In the genomic region with DNA sequence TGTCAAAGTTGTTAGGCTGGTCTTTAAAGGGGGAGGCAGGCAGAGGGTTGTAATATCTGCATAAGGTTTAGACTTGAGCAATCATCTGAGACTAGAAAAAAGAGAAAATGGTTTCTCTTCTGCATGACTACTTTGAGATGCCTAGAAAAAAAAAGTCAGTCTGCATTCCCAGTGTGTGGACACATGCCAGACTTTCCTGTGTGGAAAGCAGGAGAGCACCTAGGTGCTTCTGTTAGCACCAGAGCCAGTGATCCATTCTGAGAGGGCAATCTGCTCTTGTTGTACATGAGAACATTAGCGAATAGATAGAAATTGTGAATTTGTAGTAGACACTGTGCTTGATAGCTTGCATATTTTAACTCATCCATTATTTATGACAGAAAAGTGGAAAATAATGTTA, we compare ENCODE assay signal across 22 mouse cellular contexts. TPM values are rescaled to one million over a fixed set of nuclear protein-coding genes. Genes with fewer than 3 reads are reported as not detected.
A peak's percentile ranks its signal among the peaks of the same experiment; 100 is the strongest.
DNase-seq lines count a peak whose midpoint lies in the region; ATAC-seq and TF ChIP-seq lines count a peak whose summit lies in the region.
"Had no signal": no experiment of that assay in that cellular context is flagged by ENCODE, and none has a peak within 500 bp of the region (broad histone marks: within the 10 kb centered on the region; RNA-seq: fewer than 3 reads in every experiment).

No protein-coding gene starts in this region.

- no peaks in the 10 kb centered on the region for H3K4me1 ChIP-seq in midbrain, postnatal 0 days (ENCODE audit: insufficient read depth, low read length)
- H3K4me1 ChIP-seq in midbrain, embryonic 16.5 days (ENCODE audit: control insufficient read depth, insufficient read depth, low read length): no peaks in the 10 kb centered on the region
- H3K4me1 ChIP-seq in neural tube, embryonic 15.5 days: no peaks in the 10 kb centered on the region; the same call in 1 of the 2 replicates
- H3K4me1 ChIP-seq: embryonic facial prominence, embryonic 13.5 days; forebrain, embryonic 12.5 days; heart, embryonic 15.5 days; hindbrain, embryonic 10.5 days; hindbrain, embryonic 15.5 days had no signal

- 91% methylated on average over 1 of the region's 1 CpGs for WGBS in midbrain, postnatal 0 days
- WGBS in midbrain, embryonic 16.5 days: 84% methylated on average over 1 of the region's 1 CpGs
- 90% methylated on average over 1 of the region's 1 CpGs for WGBS in neural tube, embryonic 15.5 days

- no peak overlapping the region for H3K27ac ChIP-seq in midbrain, postnatal 0 days (ENCODE audit: low read depth, low read length)
- no peak overlapping the region for H3K27ac ChIP-seq in midbrain, embryonic 16.5 days (ENCODE audit: low read length)
- no peak overlapping the region for H3K27ac ChIP-seq in neural tube, embryonic 15.5 days (replicated peaks)
- H3K27ac ChIP-seq: embryonic facial prominence, embryonic 13.5 days; forebrain, embryonic 12.5 days; heart, adult 2 months; heart, embryonic 15.5 days; hindbrain, embryonic 10.5 days; hindbrain, embryonic 15.5 days had no signal

- no peaks in the 10 kb centered on the region for H3K36me3 ChIP-seq in midbrain, postnatal 0 days (ENCODE audit: insufficient read depth, low read length)
- H3K36me3 ChIP-seq in midbrain, embryonic 16.5 days (ENCODE audit: control insufficient read depth, insufficient read depth, low read length): no peaks in the 10 kb centered on the region
- H3K36me3 ChIP-seq in neural tube, embryonic 15.5 days: 0 out of 2 replicates have a peak, but pooled peaks cover 4% of the 10 kb centered on the region
- H3K36me3 ChIP-seq: embryonic facial prominence, embryonic 13.5 days; forebrain, embryonic 12.5 days; heart, embryonic 15.5 days; hindbrain, embryonic 10.5 days; hindbrain, embryonic 15.5 days had no signal

- ATAC-seq in midbrain, postnatal 0 days (ENCODE audit: low FRiP score): no peak
- no peak for ATAC-seq in midbrain, embryonic 16.5 days
- ATAC-seq in neural tube, embryonic 15.5 days (ENCODE audit: low FRiP score): no peak
- ATAC-seq: forebrain, embryonic 16.5 days; intestine, embryonic 16.5 days had no signal

- TF ChIP-seq CTCF in midbrain, postnatal 0 days (IDR thresholded peaks at IDR 0.05): no peak

- no peaks in the 10 kb centered on the region for H3K27me3 ChIP-seq in midbrain, postnatal 0 days (ENCODE audit: insufficient read depth, low read length)
- H3K27me3 ChIP-seq in midbrain, embryonic 16.5 days (ENCODE audit: control insufficient read depth, insufficient read depth, low read depth, low read length): no peaks in the 10 kb centered on the region
- H3K27me3 ChIP-seq in neural tube, embryonic 15.5 days (replicated peaks): no peaks in the 10 kb centered on the region
- H3K27me3 ChIP-seq: embryonic facial prominence, embryonic 13.5 days; forebrain, embryonic 12.5 days; heart, embryonic 15.5 days; hindbrain, embryonic 15.5 days had no signal

- no peak overlapping the region for H3K9ac ChIP-seq in midbrain, postnatal 0 days (replicated peaks; ENCODE audit: low read length, poor library complexity, severe bottlenecking)
- H3K9ac ChIP-seq in midbrain, embryonic 16.5 days (ENCODE audit: low read depth, low read length): no peak overlapping the region
- no peak overlapping the region for H3K9ac ChIP-seq in neural tube, embryonic 15.5 days (replicated peaks)
- H3K9ac ChIP-seq: embryonic facial prominence, embryonic 13.5 days; forebrain, embryonic 12.5 days; heart, embryonic 15.5 days; hindbrain, embryonic 15.5 days had no signal

- H3K4me2 ChIP-seq in midbrain, postnatal 0 days (ENCODE audit: low read depth, low read length, poor library complexity, severe bottlenecking): no peak overlapping the region
- H3K4me2 ChIP-seq in midbrain, embryonic 16.5 days (ENCODE audit: low read length): no peak overlapping the region
- H3K4me2 ChIP-seq in neural tube, embryonic 15.5 days: no peak overlapping the region
- H3K4me2 ChIP-seq: embryonic facial prominence, embryonic 13.5 days; forebrain, embryonic 12.5 days; heart, embryonic 11.5 days; heart, embryonic 15.5 days; hindbrain, embryonic 15.5 days had no signal

- H3K4me3 ChIP-seq in midbrain, postnatal 0 days (ENCODE audit: low read depth, low read length): no peak overlapping the region
- H3K4me3 ChIP-seq in midbrain, embryonic 16.5 days (ENCODE audit: low read depth, low read length): no peak overlapping the region
- H3K4me3 ChIP-seq in neural tube, embryonic 15.5 days (replicated peaks): no peak overlapping the region
- H3K4me3 ChIP-seq: embryonic facial prominence, embryonic 13.5 days; forebrain, embryonic 12.5 days; heart, adult 2 months; heart, embryonic 15.5 days; hindbrain, embryonic 10.5 days; hindbrain, embryonic 15.5 days had no signal

- peak; percentile 9 for DNase-seq in midbrain, postnatal 0 days (ENCODE audit: low spot score)
- peak; percentile 67 for DNase-seq in cerebellum, adult 8-10 months
- DNase-seq in cerebellum, postnatal 14 days: peak; percentile 74 to 78
- DNase-seq in heart, postnatal 4 days: no peak
- DNase-seq in ovary, postnatal 36 days (ENCODE audit: low spot score): no peak
- DNase-seq: adrenal gland, postnatal 10 days; gastrocnemius, postnatal 10 days; heart, adult 2 months; heart, postnatal 14 days had no signal

- H3K9me3 ChIP-seq in midbrain, postnatal 0 days (ENCODE audit: low read length): no peaks in the 10 kb centered on the region
- H3K9me3 ChIP-seq in midbrain, embryonic 16.5 days (replicated peaks; ENCODE audit: control insufficient read depth, low read length, poor library complexity, severe bottlenecking): no peaks in the 10 kb centered on the region
- H3K9me3 ChIP-seq in neural tube, embryonic 15.5 days (replicated peaks): no peaks in the 10 kb centered on the region
- H3K9me3 ChIP-seq: embryonic facial prominence, embryonic 13.5 days; forebrain, embryonic 12.5 days; heart, embryonic 15.5 days; hindbrain, embryonic 10.5 days; hindbrain, embryonic 15.5 days had no signal

RNA-seq across cellular contexts. Expression of a gene that starts 40.0 kb away (rescaled TPM):
- 62.8 and 72.6 TPM in 2 replicates for total RNA-seq in midbrain, postnatal 0 days (2014; rRNA removed)
- polyA plus RNA-seq in midbrain, postnatal 0 days (2015; fragmentation: Nextera tagmentation; extraction: Ambion mirVana): 64.1 and 69.6 TPM in 2 replicates
- 53.7 and 65.4 TPM in 2 replicates for polyA plus RNA-seq in midbrain, embryonic 16.5 days (2015; fragmentation: Nextera tagmentation; extraction: Ambion mirVana)
- not detected for total RNA-seq in heart, postnatal 4 days (2021)
- polyA plus RNA-seq in neural tube, embryonic 15.5 days (2015; fragmentation: Nextera tagmentation; extraction: Ambion mirVana): 64.5 and 69.1 TPM in 2 replicates
- total RNA-seq: heart, adult 2 months; heart, postnatal 14 days; MEL had no signal
- polyA plus RNA-seq: C2C12; gonadal fat pad, adult 2 months; heart, adult 2 months had no signal

Comparison
In these comparisons a context has a peak if more than half of its experiments do, and no peak if none do; other contexts are left out.
1. DNase-seq: peak in midbrain, postnatal 0 days (single experiment), cerebellum, adult 8-10 months (single experiment) and cerebellum, postnatal 14 days (2 of 2); none in heart, postnatal 4 days (single experiment) and ovary, postnatal 36 days (single experiment).